Comparison of ENCODE assay signal across 1 mouse cellular context in the genomic region with DNA sequence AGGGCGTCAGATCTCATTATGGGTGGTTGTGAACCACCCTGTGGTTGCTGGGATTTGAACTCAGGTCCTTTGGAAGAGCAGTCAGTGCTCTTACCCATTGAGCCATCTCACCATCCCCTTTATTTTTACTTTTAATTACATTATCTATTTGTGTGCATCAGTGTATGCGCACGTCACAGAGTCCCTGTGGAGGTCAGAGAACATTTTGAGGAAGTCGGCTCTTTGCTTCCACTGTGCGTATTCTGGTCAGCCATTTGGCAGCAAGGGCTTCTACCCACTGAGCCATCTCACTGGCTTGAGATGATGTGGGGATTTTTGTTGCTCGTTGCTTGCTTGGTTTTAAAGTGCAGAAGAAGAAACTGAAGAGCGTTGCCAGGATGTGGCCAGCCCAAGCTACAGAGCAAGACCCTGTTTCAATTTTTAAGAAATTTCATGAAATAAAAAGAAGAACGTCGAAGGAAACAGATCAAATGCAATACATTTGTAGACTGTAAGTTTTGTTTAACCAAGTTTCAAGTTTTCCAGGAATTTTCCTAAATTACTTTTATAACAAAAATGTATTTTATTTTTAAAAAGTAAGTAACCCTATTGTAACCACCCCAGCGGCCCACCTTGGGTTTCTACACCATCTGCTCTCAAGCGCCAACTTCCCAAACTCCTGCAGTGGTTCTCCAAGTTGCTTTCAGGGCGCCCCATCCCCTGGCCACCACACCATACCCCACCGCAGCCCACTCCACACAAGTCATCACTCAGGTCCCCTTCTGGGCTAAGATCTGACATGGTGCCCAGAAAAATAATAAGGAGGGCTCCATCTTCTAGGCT.
TF ChIP-seq lines count a peak whose summit lies in the region.

No protein-coding gene starts in this region.

TF ChIP-seq in CH12.LX, 34 proteins besides CTCF, POLR2A, EP300 and RAD21:
- TF ChIP-seq MEF2A (IDR thresholded peaks at IDR 0.05; ENCODE audit: borderline replicate concordance, low read depth, low read length), result no peak
- TF ChIP-seq BHLHE40 (IDR thresholded peaks at IDR 0.05; ENCODE audit: low read depth, low read length), result no peak
- TF ChIP-seq IRF4 (IDR thresholded peaks at IDR 0.05; ENCODE audit: low read depth, low read length), result 0 out of 2 replicates have a peak, but pooled peaks have one; percentile 13
- peak; percentile 41; the same call in 1 of the 2 replicates for TF ChIP-seq ELF1 (IDR thresholded peaks at IDR 0.05; ENCODE audit: low read depth, low read length)
